Mouse (Mus musculus) forebrain, embryonic 11.5 days (tissue): Measurements from ENCODE around the gene Dstn. TPM values are rescaled to one million over a fixed set of nuclear protein-coding genes. Genes with fewer than 3 reads are reported as not detected.
A peak's percentile ranks its signal among the peaks of the same experiment; 100 is the strongest.

Experiments
- ATAC-seq: fragments of 200-750 bp; cut with Nextera tagmentation; replicated peaks from 2 replicates; pipeline ENCODE4 v1.8.0; 2017; ENCODE audit warnings: moderate TSS enrichment; ENCODE audit not compliant: low FRiP score
- DNase-seq: peaks from one replicate; pipeline ENCODE4 v3.0.0-alpha.2; 2017; ENCODE audit warnings: low spot score
- H3K27ac ChIP-seq: fragments of 300-500 bp; sonication (generic); 2 replicates; pipeline ENCODE4 v1.5.1; 2014; ENCODE audit warnings: low read depth, low read length
- H3K27me3 ChIP-seq: fragments of 300-500 bp; sonication (generic); 2 replicates; pipeline ENCODE4 v1.6.1; 2014; ENCODE audit warnings: mild to moderate bottlenecking, low read length, mixed read lengths; ENCODE audit not compliant: control insufficient read depth, insufficient read depth
- H3K36me3 ChIP-seq: fragments of 300-500 bp; sonication (generic); 2 replicates; pipeline ENCODE4 v1.6.1; 2014; ENCODE audit warnings: mild to moderate bottlenecking, low read length, moderate library complexity, mixed read lengths; ENCODE audit not compliant: control insufficient read depth, insufficient read depth
- H3K4me1 ChIP-seq: fragments of 300-500 bp; sonication (generic); replicated peaks from 2 replicates; pipeline ENCODE4 v1.6.1; 2014; ENCODE audit warnings: low read length, mixed read lengths; ENCODE audit not compliant: control insufficient read depth, insufficient read depth
- H3K4me2 ChIP-seq: fragments of 300-500 bp; sonication (generic); 2 replicates; pipeline ENCODE4 v1.6.1; 2014; ENCODE audit warnings: low read depth, mild to moderate bottlenecking, low read length, moderate library complexity, mixed read lengths; ENCODE audit not compliant: severe bottlenecking
- H3K4me3 ChIP-seq: fragments of 300-500 bp; sonication (generic); 2 replicates; pipeline ENCODE4 v1.5.1; 2014; ENCODE audit warnings: low read depth, low read length
- H3K9ac ChIP-seq: fragments of 300-500 bp; sonication (generic); 2 replicates; pipeline ENCODE4 v1.6.1; 2014; ENCODE audit warnings: low read length
- H3K9me3 ChIP-seq: fragments of 300-500 bp; sonication (generic); 2 replicates; pipeline ENCODE4 v1.6.1; 2016; ENCODE audit warnings: low read length, mixed read lengths; ENCODE audit not compliant: control insufficient read depth
- WGBS: fragments of 180-500 bp; shearing (Covaris S2); extraction: QIAGEN DNeasy Blood & Tissue Kit; methylation state at CpG from one replicate; pipeline ENCODE4 v1.1.7; 2014; 5-methylcytosine and 5-hydroxymethylcytosine counted together
- polyA plus RNA-seq: library from polyadenylated mRNA; unstranded; fragments of >200 nt; fragmentation: Nextera tagmentation; extraction: Ambion mirVana; gene quantifications from 2 replicates; pipeline ENCODE4 v1.2.1, GENCODE M21; 2014

The Dstn gene
- polyA plus RNA-seq, 1 experiment from 2014 or later: 369 TPM

- Histone ChIP-seq H3K9ac (no peak overlapping the region), H3K4me3 (no peak overlapping the region), H3K9me3 (no peaks in the 10 kb centered on the region), H3K4me1 (no peaks in the 10 kb centered on the region), H3K27ac (no peak overlapping the region), H3K4me2 (no peak overlapping the region), H3K36me3 (peaks cover 5% of the 10 kb centered on the region; the same call in 1 of the 2 replicates), H3K27me3 (no peaks in the 10 kb centered on the region)
- 92% methylated on average over 2 of the region's 2 CpGs for WGBS
- no peak for ATAC-seq
- DNase-seq: peak; percentile 40
Observed at GRCm38 (mm10) chr2:143946399-143946798, 31.3 kb downstream of the Dstn start.

GRCm38 (mm10) chr2:143947981-143948380 is 32.9 kb downstream of the Dstn start:
- no peak for ATAC-seq

GRCm38 (mm10) chr2:143948416-143948815 is 33.3 kb downstream of the Dstn start:
- peaks cover 4% of the 10 kb centered on the region; the same call in 1 of the 2 replicates for H3K36me3 ChIP-seq

More at GRCm38 (mm10) chr2:143947981-143948380, 32.9 kb downstream of the Dstn start:
- H3K4me3 ChIP-seq: no peak overlapping the region
- H3K4me1 ChIP-seq: no peaks in the 10 kb centered on the region
- no peak overlapping the region for H3K9ac ChIP-seq
- H3K27ac ChIP-seq: no peak overlapping the region
- no peaks in the 10 kb centered on the region for H3K27me3 ChIP-seq
- peak; percentile 41 for DNase-seq
- H3K36me3 ChIP-seq: peaks cover 5% of the 10 kb centered on the region; the same call in 1 of the 2 replicates
- H3K9me3 ChIP-seq: no peaks in the 10 kb centered on the region
- WGBS: 91% methylated on average over 3 of the region's 3 CpGs
- H3K4me2 ChIP-seq: no peak overlapping the region

GRCm38 (mm10) chr2:143949217-143949616 is 34.1 kb downstream of the Dstn start:
- Histone ChIP-seq H3K4me3 (no peak overlapping the region), H3K9ac (no peak overlapping the region), H3K9me3 (no peaks in the 10 kb centered on the region), H3K27me3 (no peaks in the 10 kb centered on the region), H3K27ac (no peak overlapping the region), H3K4me1 (no peaks in the 10 kb centered on the region), H3K36me3 (no peaks in the 10 kb centered on the region; the same call in 1 of the 2 replicates), H3K4me2 (no peak overlapping the region)
- ATAC-seq (no peak), DNase-seq (peak; percentile 45)
- 94% methylated on average over 6 of the region's 6 CpGs for WGBS

More at GRCm38 (mm10) chr2:143948416-143948815, 33.3 kb downstream of the Dstn start:
- Histone ChIP-seq H3K4me2 (no peak overlapping the region), H3K27me3 (no peaks in the 10 kb centered on the region), H3K27ac (no peak overlapping the region), H3K4me3 (no peak overlapping the region), H3K4me1 (no peaks in the 10 kb centered on the region), H3K9me3 (no peaks in the 10 kb centered on the region), H3K9ac (no peak overlapping the region)
- no peak for DNase-seq
- 98% methylated on average over 4 of the region's 4 CpGs for whole genome bisulfite sequencing
- no peak for ATAC-seq

- no peak overlapping the region for H3K4me3 ChIP-seq
- no peak overlapping the region for H3K27ac ChIP-seq
- DNase-seq: peak; percentile 48
- H3K9ac ChIP-seq: no peak overlapping the region
- H3K27me3 ChIP-seq: no peaks in the 10 kb centered on the region
- H3K4me2 ChIP-seq: no peak overlapping the region
- 82% methylated on average over 5 of the region's 5 CpGs for WGBS
- H3K9me3 ChIP-seq: no peaks in the 10 kb centered on the region
- ATAC-seq: no peak
- no peaks in the 10 kb centered on the region; the same call in 1 of the 2 replicates for H3K36me3 ChIP-seq
- H3K4me1 ChIP-seq: no peaks in the 10 kb centered on the region
Observed at GRCm38 (mm10) chr2:143950290-143951027, 35.3 kb downstream of the Dstn start.

- Histone ChIP-seq H3K36me3 (no peaks in the 10 kb centered on the region; the same call in 1 of the 2 replicates), H3K27me3 (no peaks in the 10 kb centered on the region), H3K9me3 (no peaks in the 10 kb centered on the region), H3K4me2 (no peak overlapping the region), H3K4me1 (no peaks in the 10 kb centered on the region), H3K27ac (no peak overlapping the region), H3K4me3 (no peak overlapping the region), H3K9ac (no peak overlapping the region)
- DNase-seq (peak; percentile 30), ATAC-seq (no peak)
- 79% methylated on average over 1 of the region's 1 CpGs for WGBS
Observed at GRCm38 (mm10) chr2:143951028-143951420, 35.9 kb downstream of the Dstn start.

- Histone ChIP-seq H3K4me1 (no peaks in the 10 kb centered on the region), H3K9me3 (no peaks in the 10 kb centered on the region), H3K4me2 (no peak overlapping the region), H3K4me3 (no peak overlapping the region), H3K36me3 (no peaks in the 10 kb centered on the region; the same call in 1 of the 2 replicates), H3K27ac (no peak overlapping the region), H3K9ac (no peak overlapping the region), H3K27me3 (no peaks in the 10 kb centered on the region)
- DNase-seq: peak; percentile 41
- WGBS: 89% methylated on average over 5 of the region's 5 CpGs
- no peak for ATAC-seq
Observed at GRCm38 (mm10) chr2:143951546-143952315, 36.6 kb downstream of the Dstn start.

- DNase-seq (peak; percentile 46), ATAC-seq (no peak)
- no peak overlapping the region for H3K9ac ChIP-seq
- no peaks in the 10 kb centered on the region for H3K27me3 ChIP-seq
- H3K4me1 ChIP-seq: no peaks in the 10 kb centered on the region
- no peak overlapping the region for H3K4me3 ChIP-seq
- H3K9me3 ChIP-seq: no peaks in the 10 kb centered on the region
- no peak overlapping the region for H3K27ac ChIP-seq
- WGBS: 91% methylated on average over 4 of the region's 4 CpGs
- no peak overlapping the region for H3K4me2 ChIP-seq
- H3K36me3 ChIP-seq: peaks cover 2% of the 10 kb centered on the region; the same call in 1 of the 2 replicates
Observed at GRCm38 (mm10) chr2:143953944-143954343, 38.8 kb downstream of the Dstn start.
